Mouse (Mus musculus) B cell, adult 2 months (primary cell): ENCODE measurements around the gene Pde10a.
"Not testable (repeated sequence)": the region's sequence is repeated elsewhere in the genome, so short reads cannot be mapped to it uniquely, and the experiment has no call there.

Source experiments
- DNase-seq, 2 experiments: peaks; one replicate each; pipeline ENCODE4 v3.0.0; 2022

The Pde10a gene

GRCm38 (mm10) chr17:8658751-8659454, 133.7 kb downstream of the Pde10a start:
- DNase-seq: no peak

- DNase-seq: no peak
These were observed 141.7 kb downstream of the Pde10a start for GRCm38 (mm10) chr17:8666912-8667311.

- no peak for DNase-seq
These were observed 149.5 kb downstream of the Pde10a start for GRCm38 (mm10) chr17:8674651-8675050.

- no peak for DNase-seq
These were observed 161.2 kb downstream of the Pde10a start for GRCm38 (mm10) chr17:8686356-8686755.

GRCm38 (mm10) chr17:8688096-8688495, 162.9 kb downstream of the Pde10a start:
- no peak for DNase-seq

GRCm38 (mm10) chr17:8698265-8698664, 173.1 kb downstream of the Pde10a start:
- no peak for DNase-seq

GRCm38 (mm10) chr17:8698793-8699192, 173.6 kb downstream of the Pde10a start:
- DNase-seq: no peak

GRCm38 (mm10) chr17:8701096-8701495, 175.9 kb downstream of the Pde10a start:
- no peak for DNase-seq

- DNase-seq: no peak
These were observed 177.3 kb downstream of the Pde10a start for GRCm38 (mm10) chr17:8702503-8702902.

- DNase-seq: no peak
These were observed 182.8 kb downstream of the Pde10a start for GRCm38 (mm10) chr17:8708006-8708405.

GRCm38 (mm10) chr17:8712734-8713133, 187.6 kb downstream of the Pde10a start:
- not testable (repeated sequence) for DNase-seq

GRCm38 (mm10) chr17:8720961-8721360, 195.8 kb downstream of the Pde10a start:
- DNase-seq: no peak

- no peak for DNase-seq
These were observed 199.3 kb downstream of the Pde10a start for GRCm38 (mm10) chr17:8724464-8724974.

- DNase-seq: peak; percentile 35 to 39
These were observed 203.5 kb downstream of the Pde10a start for GRCm38 (mm10) chr17:8728646-8729045.

- no peak for DNase-seq
These were observed 204.6 kb downstream of the Pde10a start for GRCm38 (mm10) chr17:8729808-8730207.

GRCm38 (mm10) chr17:8731073-8731472, 205.9 kb downstream of the Pde10a start:
- DNase-seq: no peak

- DNase-seq: no peak
These were observed 211.1 kb downstream of the Pde10a start for GRCm38 (mm10) chr17:8736259-8736658.

- DNase-seq: no peak
These were observed 217.6 kb downstream of the Pde10a start for GRCm38 (mm10) chr17:8742772-8743171.

GRCm38 (mm10) chr17:8745334-8745733, 220.2 kb downstream of the Pde10a start:
- no peak for DNase-seq

GRCm38 (mm10) chr17:8749426-8749825, 224.3 kb downstream of the Pde10a start:
- DNase-seq: no peak

GRCm38 (mm10) chr17:8757576-8757975, 232.4 kb downstream of the Pde10a start:
- no peak for DNase-seq

GRCm38 (mm10) chr17:8763248-8763647, 238.1 kb downstream of the Pde10a start:
- DNase-seq: no peak

GRCm38 (mm10) chr17:8765987-8766576, 240.9 kb downstream of the Pde10a start:
- no peak for DNase-seq

- no peak for DNase-seq
These were observed 244.0 kb downstream of the Pde10a start for GRCm38 (mm10) chr17:8769155-8769554.
